Mouse (Mus musculus) gastrocnemius, postnatal 25 days (tissue): ENCODE measurements at regions not wholly inside any gene's neighbourhood (a gene's known extent, or its start where the extent isn't known, plus 50 kb on each side); places are given as distances from the start of the nearest gene placed in this dataset.

Experiments used
- DNase-seq: peaks from one replicate; pipeline ENCODE4 v3.0.0; 2022

GRCm38 (mm10) chr12:26244701-26245100 is 170.4 kb downstream of the Rnf144a start:
- no peak for DNase-seq

GRCm38 (mm10) chr12:26227557-26228020 is 187.5 kb downstream of the Rnf144a start:
- DNase-seq = no peak

- DNase-seq = no peak
Observed at GRCm38 (mm10) chr12:26226363-26226762, 188.7 kb downstream of the Rnf144a start.

- no peak for DNase-seq
Observed at GRCm38 (mm10) chr12:26212447-26212846, 202.6 kb downstream of the Rnf144a start.

- no peak for DNase-seq
Observed at GRCm38 (mm10) chr12:26211423-26211822, 203.6 kb downstream of the Rnf144a start.

- no peak for DNase-seq
Observed at GRCm38 (mm10) chr12:26206751-26207150, 208.3 kb downstream of the Rnf144a start.

- DNase-seq = no peak
Observed at GRCm38 (mm10) chr12:26206036-26206435, 209.0 kb downstream of the Rnf144a start.

GRCm38 (mm10) chr12:26191982-26192576 is 223.0 kb downstream of the Rnf144a start:
- DNase-seq = no peak

GRCm38 (mm10) chr12:26191268-26191981 is 223.6 kb downstream of the Rnf144a start:
- no peak for DNase-seq

GRCm38 (mm10) chr12:26188996-26189395 is 226.1 kb downstream of the Rnf144a start:
- no peak for DNase-seq

- no peak for DNase-seq
Observed at GRCm38 (mm10) chr12:26187091-26187862, 227.8 kb downstream of the Rnf144a start.

GRCm38 (mm10) chr12:26184701-26185460 is 230.2 kb downstream of the Rnf144a start:
- no peak for DNase-seq

- no peak for DNase-seq
Observed at GRCm38 (mm10) chr12:26183021-26183420, 232.0 kb downstream of the Rnf144a start.

GRCm38 (mm10) chr12:26180846-26181245 is 234.2 kb downstream of the Rnf144a start:
- no peak for DNase-seq

- no peak for DNase-seq
Observed at GRCm38 (mm10) chr12:26176231-26176662, 238.8 kb downstream of the Rnf144a start.

GRCm38 (mm10) chr12:26163416-26163815 is 251.6 kb downstream of the Rnf144a start:
- no peak for DNase-seq

GRCm38 (mm10) chr12:26160861-26161615 is 254.0 kb downstream of the Rnf144a start:
- DNase-seq = no peak

GRCm38 (mm10) chr12:26152992-26153391 is 262.1 kb downstream of the Rnf144a start:
- no peak for DNase-seq

- DNase-seq = no peak
Observed at GRCm38 (mm10) chr12:26146336-26146735, 268.7 kb downstream of the Rnf144a start.

GRCm38 (mm10) chr12:26145085-26145714 is 269.9 kb downstream of the Rnf144a start:
- no peak for DNase-seq

GRCm38 (mm10) chr12:26144616-26145015 is 270.4 kb downstream of the Rnf144a start:
- DNase-seq = no peak
